Mouse (Mus musculus) heart, postnatal 14 days (tissue): ENCODE measurements around the gene Gm11077. TPM values are rescaled to one million over a fixed set of nuclear protein-coding genes. Genes with fewer than 3 reads are reported as not detected.

Experiments
- DNase-seq, 2 experiments: peaks; one replicate each; pipeline ENCODE4 v3.0.0; 2021 to 2022
- intact Hi-C: fragments of 180-260 bp; cut with DNase I; formaldehyde crosslinking; loops from one replicate; pipeline ENCODE4 v1.15.1; 2025
- long read RNA-seq, 2 experiments: library from polyadenylated mRNA; stranded (forward); transcript quantifications; one replicate each; pipeline ENCODE4 v2.0.0; 2021
- total RNA-seq, 2 experiments: library from RNA; stranded (reverse); gene quantifications; 2 replicates each; pipeline ENCODE4 v1.2.3; 2021

The Gm11077 gene
- total RNA-seq: not detected
- long read RNA-seq, experiment 1: 0 reads
- long read RNA-seq, experiment 2: 0 reads

GRCm38 (mm10) chr6:140729272-140729671 is at the start of gene Gm11077:
Gene Gm11077, plus strand, starts transcription at chr6:140729284.
- intact Hi-C loops: no loop called here
- DNase-seq: no peak

DNA sequence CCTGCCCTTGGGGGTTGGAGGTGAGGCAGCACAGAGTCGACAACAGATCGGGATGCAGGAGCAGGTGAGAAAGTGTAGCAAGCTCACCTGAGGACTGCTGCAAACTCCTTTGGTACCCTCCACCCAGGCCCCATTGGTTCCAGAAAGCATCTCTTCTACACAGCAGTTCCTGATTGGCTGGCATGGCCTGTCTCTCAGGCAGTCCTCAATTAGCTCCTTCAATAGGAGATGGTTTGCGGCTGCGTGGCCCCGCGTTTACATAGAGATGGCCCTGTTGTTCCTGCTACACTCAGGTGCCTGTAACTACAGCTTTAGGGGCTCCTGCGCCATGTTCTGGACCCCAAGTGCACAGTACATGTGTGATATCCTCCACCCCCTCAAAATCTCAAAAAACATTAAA is 48.4 kb upstream of the Gm11077 start:
- intact Hi-C loops: no loop called here
- DNase-seq: no peak

- no peak for DNase-seq
- intact Hi-C loops: no loop called here
These were observed 46.3 kb upstream of the Gm11077 start for GRCm38 (mm10) chr6:140682829-140683228.

- intact Hi-C loops: no loop called here
- DNase-seq: no peak
These were observed 44.7 kb upstream of the Gm11077 start for GRCm38 (mm10) chr6:140684403-140684802.

DNA sequence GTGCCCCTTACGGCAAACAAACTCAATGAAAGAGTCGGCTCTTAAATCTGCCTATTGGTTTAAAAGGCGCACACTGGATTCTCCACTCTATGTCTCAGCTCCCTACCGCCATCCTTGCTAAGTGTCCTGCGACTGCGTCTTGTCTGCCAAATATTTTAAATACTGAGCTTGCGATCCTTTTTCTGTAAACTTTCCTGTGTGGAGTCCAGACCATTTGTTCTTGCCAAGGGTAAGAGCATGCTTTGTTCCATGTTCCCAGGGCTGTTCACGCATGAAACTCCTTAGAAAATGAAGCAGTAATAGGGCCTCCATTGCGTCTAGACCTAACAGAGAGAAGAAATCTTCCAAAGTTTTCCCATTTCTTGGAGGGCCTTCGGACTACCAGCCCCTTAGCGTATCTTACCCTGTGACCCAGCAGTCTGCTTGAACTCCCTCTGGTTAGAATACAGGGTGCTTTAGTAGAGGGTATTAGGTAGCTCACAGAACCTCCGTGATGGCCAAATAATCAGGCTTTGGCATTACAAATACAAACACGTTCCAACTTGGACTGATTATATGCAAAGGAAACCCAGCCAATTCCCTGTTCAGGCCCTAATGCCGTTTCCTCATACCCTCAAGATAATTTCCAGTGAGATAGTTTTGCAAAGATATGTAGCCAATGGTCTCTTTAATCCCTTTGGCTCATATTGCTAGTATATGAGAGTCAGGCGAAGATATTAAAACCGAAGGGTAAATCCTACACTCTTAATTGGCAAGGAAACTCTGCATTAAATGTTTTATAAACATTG is 39.3 kb upstream of the Gm11077 start:
- peak in 1 of 2 experiments; percentile 19 for DNase-seq

DNA sequence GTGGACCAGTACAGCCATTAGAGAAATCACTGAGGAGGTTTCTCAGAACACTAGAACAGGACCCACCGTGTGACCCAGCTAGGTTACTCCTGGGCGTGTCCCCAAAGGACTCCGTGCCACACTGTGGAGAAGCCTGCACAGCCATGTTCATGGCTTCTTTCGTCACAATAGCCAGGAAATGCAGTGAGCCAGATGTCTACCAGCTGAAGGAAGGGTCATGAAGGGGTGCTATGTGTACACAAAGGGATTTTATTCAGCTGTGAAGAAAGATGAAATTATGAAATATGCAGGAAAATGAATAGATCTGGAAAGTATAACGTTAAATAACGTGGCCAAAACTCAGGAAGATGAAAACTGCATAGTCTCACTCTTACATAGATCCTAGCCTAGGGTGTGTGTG is 36.9 kb upstream of the Gm11077 start:
- no peak for DNase-seq
- intact Hi-C loops: no loop called here

More for the DNA sequence above, 39.3 kb upstream of the Gm11077 start:
- intact Hi-C loops: no loop called here

DNA sequence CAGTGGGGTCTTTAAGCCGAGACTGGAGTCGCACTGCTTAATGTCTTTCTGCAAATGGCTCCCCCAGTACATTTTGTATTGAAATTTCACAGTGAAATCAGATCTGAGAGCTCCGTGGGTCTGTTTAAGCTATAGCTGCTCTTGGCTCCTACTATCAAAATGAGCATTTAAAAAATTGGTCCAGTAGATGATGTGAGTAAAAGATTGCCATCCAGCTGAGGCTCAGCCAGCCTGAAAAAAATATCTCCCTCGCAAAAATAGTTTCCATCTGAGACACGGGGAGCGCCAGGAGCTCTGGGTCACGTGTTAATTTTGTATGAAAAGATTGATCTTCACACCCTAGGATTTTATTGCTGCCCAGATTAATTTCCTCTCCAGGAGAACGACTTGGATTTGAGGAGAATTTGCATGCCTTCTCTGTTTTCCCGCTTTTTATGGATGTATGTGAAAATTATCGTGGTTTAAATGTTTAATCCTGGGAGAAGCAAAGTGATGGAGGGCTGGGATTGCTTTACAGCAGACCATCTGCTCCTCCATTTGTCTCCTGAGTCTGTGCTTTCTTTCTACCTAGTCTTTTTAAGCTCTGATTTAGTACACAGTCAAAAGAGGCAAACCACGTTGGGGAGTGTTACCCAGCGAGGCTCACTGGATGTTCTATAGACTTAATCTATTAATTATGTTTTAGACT is 32.7 kb upstream of the Gm11077 start:
- intact Hi-C loops: no loop called here
- DNase-seq: no peak

DNA sequence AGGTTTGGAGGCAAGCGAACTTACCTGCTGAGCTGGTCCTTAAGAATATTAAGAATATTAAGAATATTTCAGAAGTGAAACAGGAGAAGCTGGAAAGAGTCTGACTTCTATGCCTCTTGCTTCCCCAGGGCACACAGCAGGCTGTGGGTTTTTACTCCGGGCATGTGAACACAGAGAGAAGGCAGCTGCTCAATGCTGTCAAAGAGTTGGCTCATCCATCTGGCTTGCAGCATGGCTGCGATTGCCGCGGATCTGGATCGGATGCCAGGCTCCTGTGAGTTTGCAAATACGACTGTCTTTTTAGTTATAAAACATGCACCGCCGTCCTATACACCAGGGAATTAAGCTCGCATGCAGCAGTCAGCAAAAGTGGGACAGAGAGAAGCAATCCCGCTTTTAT is 31.1 kb upstream of the Gm11077 start:
- intact Hi-C loops: no loop called here
- DNase-seq: no peak

DNA sequence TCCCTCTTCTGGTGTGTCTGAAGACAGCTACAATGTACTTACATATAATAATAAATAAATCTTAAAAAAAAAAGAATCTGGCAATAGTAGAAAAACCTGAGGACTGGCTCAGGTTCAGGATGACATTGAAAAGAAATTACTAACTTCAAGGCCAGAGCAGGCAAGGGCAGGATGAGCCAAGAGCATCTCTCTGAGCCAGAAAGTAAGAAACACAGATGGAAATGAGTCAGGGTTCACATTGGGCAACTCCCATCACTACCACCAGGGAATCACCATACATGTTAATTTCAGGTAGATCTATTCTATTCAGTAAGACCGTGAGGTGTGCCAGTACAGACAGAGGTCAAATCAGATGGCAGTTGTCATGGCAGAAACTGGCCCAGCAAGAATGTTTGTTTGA is 30.5 kb upstream of the Gm11077 start:
- intact Hi-C loops: no loop called here
- no peak for DNase-seq

DNA sequence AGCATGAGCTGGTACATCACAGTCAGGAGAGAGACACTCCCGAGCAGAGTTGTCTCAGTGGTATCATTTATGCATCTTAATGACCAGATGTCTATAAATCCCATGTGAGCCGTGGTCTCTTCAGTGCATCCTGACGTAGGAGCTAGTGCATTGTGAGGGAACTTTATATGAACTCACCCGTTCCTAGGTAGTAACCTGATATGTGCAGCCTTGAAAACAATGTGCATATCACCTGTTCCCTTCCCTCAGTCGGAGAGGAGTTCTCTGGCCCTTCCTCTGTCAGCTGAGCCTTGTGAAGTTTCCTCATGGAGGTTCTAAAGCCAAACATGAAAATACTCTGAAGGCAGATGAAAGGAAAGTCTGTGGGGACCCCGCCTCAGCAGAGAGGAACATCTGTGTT is 27.8 kb upstream of the Gm11077 start:
- intact Hi-C loops: no loop called here
- no peak for DNase-seq

- intact Hi-C loops: no loop called here
These were observed 24.0 kb upstream of the Gm11077 start for GRCm38 (mm10) chr6:140705132-140705531.

DNA sequence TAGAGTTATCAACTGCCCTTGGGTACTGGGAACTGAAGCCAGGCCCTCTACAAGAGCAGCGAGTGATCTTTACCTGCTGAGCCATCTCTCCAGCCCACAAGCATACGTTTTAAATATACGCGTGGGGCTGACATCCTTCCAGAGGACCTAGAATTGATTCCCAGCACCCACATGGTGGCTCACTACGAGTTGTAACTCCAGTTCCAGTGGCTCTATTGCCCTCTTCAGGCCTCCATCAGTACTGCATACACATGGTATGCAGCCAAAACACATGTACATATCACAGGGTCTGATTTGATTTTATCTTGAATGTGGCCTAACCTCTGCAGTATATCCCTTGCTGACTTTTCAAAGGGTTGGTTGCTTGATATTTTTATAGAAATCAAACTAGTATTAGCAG is 23.0 kb upstream of the Gm11077 start:
- intact Hi-C loops: no loop called here
- DNase-seq: no peak

More at GRCm38 (mm10) chr6:140705132-140705531, 24.0 kb upstream of the Gm11077 start:
- no peak for DNase-seq

DNA sequence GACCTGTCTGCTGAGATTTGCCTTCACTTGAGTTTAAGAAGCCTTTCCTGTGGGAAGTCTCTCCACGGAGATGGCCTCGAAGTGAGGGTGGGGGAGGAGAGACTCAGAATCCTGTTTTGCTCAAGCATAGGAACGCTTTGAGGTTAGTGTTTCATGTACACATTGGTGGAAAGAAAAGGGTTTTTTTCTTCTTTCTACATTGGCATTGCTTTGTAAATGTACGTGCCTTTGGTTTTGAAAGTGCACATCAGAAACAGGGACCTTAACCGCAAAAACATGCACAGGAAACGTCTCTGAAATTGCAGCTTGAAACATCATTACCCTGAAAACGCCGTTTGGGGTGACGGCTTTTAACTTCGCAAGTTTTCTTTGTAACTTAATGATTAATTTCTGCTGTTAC is 21.0 kb upstream of the Gm11077 start:
- intact Hi-C loops: no loop called here
- no peak for DNase-seq

DNA sequence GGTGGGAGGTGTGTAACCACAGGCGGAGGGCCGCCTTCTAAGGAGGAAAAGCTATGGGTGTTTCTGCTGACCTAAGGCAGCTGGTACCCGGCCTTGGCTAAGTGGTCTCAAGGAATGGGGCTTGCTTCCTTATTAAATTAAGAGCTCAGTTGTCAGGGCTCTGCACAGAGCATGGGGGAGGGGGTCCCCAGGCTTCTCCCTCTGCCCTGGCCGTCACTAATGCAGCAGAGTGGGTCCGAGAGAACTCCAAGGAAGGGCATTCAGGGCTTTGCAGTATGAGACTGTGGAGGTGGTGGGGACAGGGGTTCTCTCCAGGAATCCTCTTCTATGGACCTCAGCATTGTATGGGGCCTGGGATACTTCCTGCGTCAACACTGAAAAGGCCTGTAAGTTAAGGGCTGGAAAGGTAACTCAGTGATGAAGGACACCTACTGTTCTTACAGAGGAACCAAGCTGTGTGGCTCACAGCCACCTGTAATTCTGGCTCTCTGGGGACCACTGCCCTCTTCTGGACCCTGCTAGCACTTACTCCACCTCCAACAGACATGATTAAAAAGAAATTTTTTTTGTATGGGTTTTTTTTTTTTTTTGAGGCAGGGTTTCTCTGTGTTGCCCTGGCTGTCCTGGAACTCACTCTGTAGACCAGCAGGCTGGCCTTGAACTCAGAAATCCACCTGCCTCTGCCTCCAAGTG is 19.5 kb upstream of the Gm11077 start:
- no peak for DNase-seq
- intact Hi-C loops: loop anchor here (5.0 to 10.0 kb wide), 3 partner anchors 62 to 225 kb away; no protein-coding TSS in a partner anchor

DNA sequence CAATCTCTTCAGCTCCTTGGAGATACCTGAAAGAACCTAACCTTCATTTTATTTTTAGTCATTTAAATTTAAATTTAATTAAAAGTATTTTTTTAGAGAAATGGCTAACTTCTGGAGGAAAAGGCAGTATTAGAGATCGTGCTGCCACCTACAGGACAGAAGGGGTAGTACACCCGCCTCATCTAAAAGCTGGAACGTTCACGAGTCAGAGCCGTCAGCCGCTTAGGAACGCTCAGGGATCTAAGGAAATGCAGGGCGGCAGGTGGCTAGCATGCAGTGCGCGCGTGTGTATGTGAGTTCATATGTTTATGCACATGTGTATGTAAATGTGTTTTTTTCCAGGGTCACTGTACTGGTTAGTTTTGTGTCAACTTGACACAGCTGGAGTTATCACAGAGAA is 16.3 kb upstream of the Gm11077 start:
- intact Hi-C loops: loop anchor here (5.0 to 10.0 kb wide), 3 partner anchors 65 to 228 kb away; no protein-coding TSS in a partner anchor
- peak; percentile 65 to 78 for DNase-seq

GRCm38 (mm10) chr6:140714905-140715365 is 14.1 kb upstream of the Gm11077 start:
- peak; percentile 82 to 86 for DNase-seq
- intact Hi-C loops: loop anchor here (5.0 to 10.0 kb wide), 6 partner anchors 52 to 1082 kb away; no protein-coding TSS in a partner anchor

- intact Hi-C loops: no loop called here
- DNase-seq: no peak
These were observed 7.0 kb upstream of the Gm11077 start for GRCm38 (mm10) chr6:140722058-140722457.

GRCm38 (mm10) chr6:140730669-140731401 is 1.8 kb downstream of the Gm11077 start:
- intact Hi-C loops: no loop called here

GRCm38 (mm10) chr6:140731402-140731730 is 2.3 kb downstream of the Gm11077 start:
- intact Hi-C loops: no loop called here
- DNase-seq: no peak

More at GRCm38 (mm10) chr6:140730669-140731401, 1.8 kb downstream of the Gm11077 start:
- DNase-seq: no peak

- intact Hi-C loops: no loop called here
- no peak for DNase-seq
These were observed 4.0 kb downstream of the Gm11077 start for GRCm38 (mm10) chr6:140732971-140733640.
